Mouse (Mus musculus) E14TG2a.4 (cell line): Measurements from ENCODE around the gene Ifngr1.

Source experiments
- CTCF ChIP-seq: conservative IDR thresholded peaks from 2 replicates; pipeline ENCODE4 v1.5.1; 2014; ENCODE audit warnings: low read length
- NANOG ChIP-seq: IDR thresholded peaks from 2 replicates; pipeline ENCODE4 v1.6.1; 2014; ENCODE audit warnings: borderline replicate concordance, low read length, mixed read lengths
- POU5F1 ChIP-seq: IDR thresholded peaks from 2 replicates; pipeline ENCODE4 v1.6.1; 2014; ENCODE audit warnings: low read length, borderline replicate concordance

DNA sequence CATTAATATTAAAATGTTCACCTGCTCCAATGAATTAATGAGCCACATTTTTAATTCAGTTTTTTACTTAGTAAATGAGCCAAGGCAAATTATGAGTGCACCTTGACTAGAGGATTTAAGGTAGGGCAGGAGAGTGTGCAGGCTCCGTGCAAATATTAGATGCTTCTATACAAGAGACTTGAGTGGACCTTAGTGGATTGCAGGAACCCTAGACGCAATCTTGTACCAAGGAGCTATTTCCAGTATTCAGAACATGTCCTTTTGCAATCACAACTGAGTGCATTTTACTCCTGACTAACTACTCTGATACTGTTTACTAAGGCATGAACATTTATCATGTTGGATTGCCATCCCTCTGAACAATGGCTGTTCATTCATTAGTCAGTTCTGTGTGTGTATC is 19.9 kb downstream of the Ifngr1 start:
- TF ChIP-seq CTCF (no peak), POU5F1 (no peak), NANOG (no peak)
